Mouse (Mus musculus): Measurements from ENCODE around the gene Lurap1l.

The Lurap1l gene

GRCm38 (mm10) chr4:80917812-80918211 is 7.4 kb downstream of the Lurap1l start:
- in situ Hi-C loops (cut with MboI, MseI), result no loop called here

- in situ Hi-C loops (cut with MboI, MseI), result no loop called here
Measured at GRCm38 (mm10) chr4:80918526-80919129, 8.2 kb downstream of the Lurap1l start.

- in situ Hi-C loops (cut with MboI, MseI), result no loop called here
Measured at GRCm38 (mm10) chr4:80919217-80919867, 8.9 kb downstream of the Lurap1l start.

- in situ Hi-C loops (cut with MboI, MseI), result no loop called here
Measured at GRCm38 (mm10) chr4:80921646-80922489, 11.4 kb downstream of the Lurap1l start.

GRCm38 (mm10) chr4:80922654-80923053 is 12.2 kb downstream of the Lurap1l start:
- in situ Hi-C loops (cut with MboI, MseI), result no loop called here

GRCm38 (mm10) chr4:80924815-80925214 is 14.4 kb downstream of the Lurap1l start:
- in situ Hi-C loops (cut with MboI, MseI), result no loop called here

GRCm38 (mm10) chr4:80925752-80926519 is 15.5 kb downstream of the Lurap1l start:
- in situ Hi-C loops (cut with MboI, MseI), result no loop called here

GRCm38 (mm10) chr4:80934749-80935148 is 24.3 kb downstream of the Lurap1l start:
- in situ Hi-C loops (cut with MboI, MseI), result no loop called here

- in situ Hi-C loops (cut with MboI, MseI), result no loop called here
Measured at GRCm38 (mm10) chr4:80939115-80939514, 28.7 kb downstream of the Lurap1l start.

- in situ Hi-C loops (cut with MboI, MseI), result no loop called here
Measured at GRCm38 (mm10) chr4:80940946-80941345, 30.5 kb downstream of the Lurap1l start.

- in situ Hi-C loops (cut with MboI, MseI), result no loop called here
Measured at GRCm38 (mm10) chr4:80941978-80942377, 31.5 kb downstream of the Lurap1l start.

- in situ Hi-C loops (cut with MboI, MseI), result no loop called here
Measured at GRCm38 (mm10) chr4:80944605-80945004, 34.2 kb downstream of the Lurap1l start.

GRCm38 (mm10) chr4:80949110-80949509 is 38.7 kb downstream of the Lurap1l start:
- in situ Hi-C loops (cut with MboI, MseI), result no loop called here

GRCm38 (mm10) chr4:80949720-80950119 is 39.3 kb downstream of the Lurap1l start:
- in situ Hi-C loops (cut with MboI, MseI), result no loop called here

- in situ Hi-C loops (cut with MboI, MseI), result no loop called here
Measured at GRCm38 (mm10) chr4:80950280-80950781, 39.9 kb downstream of the Lurap1l start.

GRCm38 (mm10) chr4:80952653-80953052 is 42.2 kb downstream of the Lurap1l start:
- in situ Hi-C loops (cut with MboI, MseI), result no loop called here

GRCm38 (mm10) chr4:80955942-80956341 is 45.5 kb downstream of the Lurap1l start:
- in situ Hi-C loops (cut with MboI, MseI), result no loop called here

- in situ Hi-C loops (cut with MboI, MseI), result no loop called here
Measured at GRCm38 (mm10) chr4:80967526-80967925, 57.1 kb downstream of the Lurap1l start.

GRCm38 (mm10) chr4:80971846-80972245 is 61.4 kb downstream of the Lurap1l start:
- in situ Hi-C loops (cut with MboI, MseI), result no loop called here

- in situ Hi-C loops (cut with MboI, MseI), result no loop called here
Measured at GRCm38 (mm10) chr4:80973896-80974295, 63.5 kb downstream of the Lurap1l start.

- in situ Hi-C loops (cut with MboI, MseI), result no loop called here
Measured at GRCm38 (mm10) chr4:80990819-80991218, 80.4 kb downstream of the Lurap1l start.

- in situ Hi-C loops (cut with MboI, MseI), result no loop called here
Measured at GRCm38 (mm10) chr4:81003528-81003927, 93.1 kb downstream of the Lurap1l start.
